Mouse (Mus musculus): ENCODE data around the gene Shroom3. TPM values are rescaled to one million over a fixed set of nuclear protein-coding genes. Genes with fewer than 3 reads are reported as not detected.

Gene Shroom3
- polyA plus RNA-seq, 1 experiment, result 0.57 TPM

DNA sequence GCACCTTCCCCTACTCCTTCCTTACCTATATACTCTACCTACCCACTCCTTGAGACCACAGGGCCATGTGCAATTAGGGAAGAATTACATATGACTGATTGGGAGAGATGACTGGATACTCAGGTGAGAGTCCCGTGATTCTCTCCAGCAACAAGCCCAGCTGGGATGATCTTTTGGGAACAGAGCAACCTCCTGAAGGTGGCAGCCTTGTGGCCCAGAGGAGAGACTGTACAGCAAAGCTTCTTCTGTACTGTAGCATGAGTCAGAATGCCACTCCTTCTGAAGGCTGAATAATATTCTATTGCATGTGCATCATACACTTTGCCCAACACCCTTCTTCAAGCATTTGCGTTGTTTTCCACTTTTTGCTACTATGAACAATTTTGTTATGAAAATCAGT is 319.4 kb downstream of the Shroom3 start:
- no peak overlapping the region for H3ac ChIP-seq (ENCODE audit: control insufficient read depth, insufficient read length, low read depth)
- no peak overlapping the region for H3K4me3 ChIP-seq (ENCODE audit: insufficient read depth, poor library complexity, severe bottlenecking)
- no peaks in the 10 kb centered on the region for H3K79me3 ChIP-seq (ENCODE audit: low read depth)
- TF ChIP-seq USF1 (IDR thresholded peaks at IDR 0.05; ENCODE audit: low read depth) (no peak), CEBPB (IDR thresholded peaks at IDR 0.05; ENCODE audit: low read depth) (no peak), MYOD1 (IDR thresholded peaks at IDR 0.05; ENCODE audit: control insufficient read depth, insufficient read length, low read depth) (no peak), MYOG (IDR thresholded peaks at IDR 0.05; ENCODE audit: control insufficient read depth, extremely low read depth, insufficient read length) (no peak), MAX (IDR thresholded peaks at IDR 0.05) (no peak), FOSL1 (IDR thresholded peaks at IDR 0.05; ENCODE audit: insufficient read depth, low read length, poor library complexity, severe bottlenecking) (no peak), CTCF (IDR thresholded peaks at IDR 0.05; ENCODE audit: control insufficient read depth, insufficient read depth, insufficient read length) (no peak)
- H3K79me2 ChIP-seq (ENCODE audit: control insufficient read depth, insufficient read depth), result no peaks in the 10 kb centered on the region
- no peaks in the 10 kb centered on the region for H3K27me3 ChIP-seq (ENCODE audit: control insufficient read depth, insufficient read depth, insufficient read length)
- H3K36me3 ChIP-seq (ENCODE audit: control insufficient read depth, insufficient read depth), result no peaks in the 10 kb centered on the region

GRCm38 (mm10) chr5:93005229-93005814 is 322.1 kb downstream of the Shroom3 start:
- H3K79me2 ChIP-seq (ENCODE audit: control insufficient read depth, insufficient read depth), result no peaks in the 10 kb centered on the region
- H3K4me3 ChIP-seq (ENCODE audit: insufficient read depth, poor library complexity, severe bottlenecking), result peak overlapping the region; percentile 31
- peak overlapping the region; percentile 48 for H3ac ChIP-seq (ENCODE audit: control insufficient read depth, insufficient read length, low read depth)
- no peaks in the 10 kb centered on the region for H3K36me3 ChIP-seq (ENCODE audit: control insufficient read depth, insufficient read depth)
- H3K27me3 ChIP-seq (ENCODE audit: control insufficient read depth, insufficient read depth, insufficient read length), result no peaks in the 10 kb centered on the region
- H3K79me3 ChIP-seq (ENCODE audit: low read depth), result no peaks in the 10 kb centered on the region
- TF ChIP-seq CTCF (IDR thresholded peaks at IDR 0.05; ENCODE audit: control insufficient read depth, insufficient read depth, insufficient read length) (no peak), MYOD1 (IDR thresholded peaks at IDR 0.05; ENCODE audit: control insufficient read depth, insufficient read length, low read depth) (no peak), USF1 (IDR thresholded peaks at IDR 0.05; ENCODE audit: low read depth) (no peak), FOSL1 (IDR thresholded peaks at IDR 0.05; ENCODE audit: insufficient read depth, low read length, poor library complexity, severe bottlenecking) (no peak), CEBPB (IDR thresholded peaks at IDR 0.05; ENCODE audit: low read depth) (no peak)

DNA sequence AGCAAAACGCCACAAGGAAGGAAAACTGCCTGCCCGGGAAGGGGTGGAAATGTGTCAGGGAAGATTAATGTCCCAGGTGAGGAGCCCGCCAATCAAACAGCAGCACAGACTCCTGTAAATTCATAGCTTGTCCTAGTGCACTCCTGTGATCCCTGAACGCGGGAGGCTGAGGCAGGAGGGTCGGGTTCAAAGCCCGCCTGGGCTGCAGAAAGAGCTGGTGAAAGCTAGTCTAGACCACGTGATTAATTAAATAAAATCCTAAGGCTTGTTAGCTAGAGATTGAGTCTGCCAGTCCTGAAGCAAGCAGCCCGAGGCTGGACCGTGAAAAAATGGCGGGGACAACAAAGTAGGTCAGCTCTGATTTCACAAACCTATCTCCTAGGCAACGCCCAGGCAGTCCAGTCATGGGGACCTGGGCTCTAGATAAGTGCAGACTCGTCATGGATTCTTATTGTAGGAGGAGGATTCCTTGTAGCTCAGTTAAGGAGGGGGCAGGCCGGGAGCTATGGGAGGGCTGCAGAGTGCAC is 322.6 kb downstream of the Shroom3 start:
- TF ChIP-seq MYOG (IDR thresholded peaks at IDR 0.05; ENCODE audit: control insufficient read depth, extremely low read depth, insufficient read length), result no peak
- no peak for TF ChIP-seq MYOD1 (IDR thresholded peaks at IDR 0.05; ENCODE audit: control insufficient read depth, insufficient read length, low read depth)
- TF ChIP-seq FOSL1 (IDR thresholded peaks at IDR 0.05; ENCODE audit: insufficient read depth, low read length, poor library complexity, severe bottlenecking), result no peak
- no peak for TF ChIP-seq USF1 (IDR thresholded peaks at IDR 0.05; ENCODE audit: low read depth)
- no peak for TF ChIP-seq CTCF (IDR thresholded peaks at IDR 0.05; ENCODE audit: control insufficient read depth, insufficient read depth, insufficient read length)
- no peak for TF ChIP-seq MAX (IDR thresholded peaks at IDR 0.05)
- no peak for TF ChIP-seq CEBPB (IDR thresholded peaks at IDR 0.05; ENCODE audit: low read depth)
- Histone ChIP-seq H3K27me3 (ENCODE audit: control insufficient read depth, insufficient read depth, insufficient read length) (no peaks in the 10 kb centered on the region), H3K79me2 (ENCODE audit: control insufficient read depth, insufficient read depth) (no peaks in the 10 kb centered on the region), H3K79me3 (ENCODE audit: low read depth) (no peaks in the 10 kb centered on the region), H3ac (ENCODE audit: control insufficient read depth, insufficient read length, low read depth) (peak overlapping the region; percentile 48), H3K4me3 (ENCODE audit: insufficient read depth, poor library complexity, severe bottlenecking) (peak overlapping the region; percentile 31), H3K36me3 (ENCODE audit: control insufficient read depth, insufficient read depth) (no peaks in the 10 kb centered on the region)

- TF ChIP-seq MYOG (IDR thresholded peaks at IDR 0.05; ENCODE audit: control insufficient read depth, extremely low read depth, insufficient read length), result no peak
- no peak for TF ChIP-seq MYOD1 (IDR thresholded peaks at IDR 0.05; ENCODE audit: control insufficient read depth, insufficient read length, low read depth)
- TF ChIP-seq MAX (IDR thresholded peaks at IDR 0.05), result no peak
- TF ChIP-seq CTCF (IDR thresholded peaks at IDR 0.05; ENCODE audit: control insufficient read depth, insufficient read depth, insufficient read length), result no peak
- no peak for TF ChIP-seq USF1 (IDR thresholded peaks at IDR 0.05; ENCODE audit: low read depth)
- no peak for TF ChIP-seq CEBPB (IDR thresholded peaks at IDR 0.05; ENCODE audit: low read depth)
- TF ChIP-seq FOSL1 (IDR thresholded peaks at IDR 0.05; ENCODE audit: insufficient read depth, low read length, poor library complexity, severe bottlenecking), result no peak
- H3K36me3 ChIP-seq (ENCODE audit: control insufficient read depth, insufficient read depth), result no peaks in the 10 kb centered on the region
- H3K4me3 ChIP-seq (ENCODE audit: insufficient read depth, poor library complexity, severe bottlenecking), result no peak overlapping the region
Observed at GRCm38 (mm10) chr5:93008256-93008655, 325.0 kb downstream of the Shroom3 start.

More at GRCm38 (mm10) chr5:93008256-93008655, 325.0 kb downstream of the Shroom3 start:
- Histone ChIP-seq H3K79me2 (ENCODE audit: control insufficient read depth, insufficient read depth) (no peaks in the 10 kb centered on the region), H3K27me3 (ENCODE audit: control insufficient read depth, insufficient read depth, insufficient read length) (no peaks in the 10 kb centered on the region), H3K79me3 (ENCODE audit: low read depth) (no peaks in the 10 kb centered on the region), H3ac (ENCODE audit: control insufficient read depth, insufficient read length, low read depth) (no peak overlapping the region)

Small RNA genes within 50 kb of the gene (microRNA-seq; reads per million reads assigned to microRNA genes)
- 0.12 reads per million for gene Mir1961 (ENCODE audit: borderline microRNAs expressed)

Other genes starting within 250 kb of the Shroom3 start
- 13.4 TPM for gene Nup54, start 248.2 kb upstream of the Shroom3 start, polyA plus RNA-seq (2012; fragmentation: generic; extraction: Trizol)
- 23.6 TPM for gene Scarb2, start 176.6 kb upstream of the Shroom3 start, polyA plus RNA-seq (2012; fragmentation: generic; extraction: Trizol)
- gene Fam47e, start 128.4 kb upstream of the Shroom3 start, polyA plus RNA-seq (2012; fragmentation: generic; extraction: Trizol), result not detected
- 50.6 TPM for gene Stbd1, start 80.4 kb upstream of the Shroom3 start, polyA plus RNA-seq (2012; fragmentation: generic; extraction: Trizol)
- gene Ccdc158, start 8.2 kb upstream of the Shroom3 start, polyA plus RNA-seq (2012; fragmentation: generic; extraction: Trizol), result not detected